Mouse (Mus musculus): ENCODE results near the gene Cobl. TPM values are rescaled to one million over a fixed set of nuclear protein-coding genes. Genes with fewer than 3 reads are reported as not detected.

Cobl gene
- polyA plus RNA-seq, 1 experiment from 2014 or later, result 11.6 TPM

DNA sequence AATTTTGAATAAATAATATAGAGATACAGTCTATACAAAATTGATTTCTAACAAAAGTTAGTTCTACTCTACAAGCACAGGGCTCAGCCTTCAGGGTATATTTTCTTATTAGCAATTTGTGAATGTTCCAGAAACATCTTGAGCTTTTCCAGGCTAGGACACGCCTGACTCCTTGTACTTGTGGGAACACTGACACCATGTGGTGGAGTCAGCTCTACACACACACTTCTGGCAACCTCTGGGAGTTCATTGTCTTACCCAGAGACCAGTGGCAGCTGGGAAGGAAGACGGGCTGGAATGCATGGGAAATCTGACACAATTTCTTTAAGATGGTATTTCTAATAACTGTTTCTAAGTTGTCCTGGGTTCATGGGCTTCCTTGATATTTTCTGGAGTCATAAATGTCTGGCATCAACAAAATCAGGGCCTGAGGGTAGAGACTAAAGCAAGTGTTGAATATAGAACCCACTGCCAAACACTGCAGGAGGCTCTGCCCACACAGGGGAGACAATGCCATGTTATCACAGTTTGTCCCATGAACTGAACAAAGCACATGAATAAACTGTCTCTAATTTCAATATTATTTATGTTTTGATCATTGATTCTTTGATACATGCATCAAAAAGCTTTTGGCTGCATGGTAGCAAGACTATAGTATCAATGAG, 105.3 kb downstream of the Cobl start:
- H3K4me3 ChIP-seq (ENCODE audit: low read depth, low read length), result no peak overlapping the region
- H3K36me3 ChIP-seq (ENCODE audit: control insufficient read depth, insufficient read depth, low read length), result no peaks in the 10 kb centered on the region
- ATAC-seq (replicated peaks; ENCODE audit: low FRiP score, low TSS enrichment, low read depth), result peak; percentile 89
- H3K4me2 ChIP-seq (ENCODE audit: low read length), result no peak overlapping the region
- H3K9ac ChIP-seq (ENCODE audit: low read length), result no peak overlapping the region
- H3K9me3 ChIP-seq (ENCODE audit: control insufficient read depth, low read length), result no peaks in the 10 kb centered on the region
- no peak overlapping the region for H3K27ac ChIP-seq (ENCODE audit: low read depth)
- H3K4me1 ChIP-seq (replicated peaks; ENCODE audit: control insufficient read depth, insufficient read depth, low read length), result peaks cover 9% of the 10 kb centered on the region
- WGBS, result 15% methylated on average over 2 of the region's 2 CpGs
- DNase-seq (ENCODE audit: low spot score), result peak; percentile 64
- H3K27me3 ChIP-seq (replicated peaks; ENCODE audit: control insufficient read depth, insufficient read depth, low read length), result no peaks in the 10 kb centered on the region

DNA sequence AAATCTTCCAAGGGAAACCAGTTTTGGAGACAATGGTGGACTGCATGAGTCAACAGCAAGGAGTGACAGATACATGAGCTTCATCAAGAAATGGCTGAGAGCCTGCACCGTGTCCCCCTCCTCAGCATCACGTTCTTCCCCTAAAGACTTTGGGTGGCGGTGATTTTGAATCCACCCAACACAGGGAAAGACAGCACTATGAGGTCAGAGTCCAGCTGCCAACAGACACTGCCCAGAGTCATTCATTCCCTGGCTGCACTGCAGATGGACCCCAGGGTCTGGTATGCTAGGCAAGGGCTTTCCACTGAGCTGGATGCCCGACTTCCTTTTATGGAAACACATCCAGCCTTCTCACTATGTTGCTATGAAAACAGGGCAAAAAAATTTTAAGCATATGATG, 106.2 kb downstream of the Cobl start:
- no peak overlapping the region; the same call in 1 of the 2 replicates for H3K27ac ChIP-seq (ENCODE audit: low read depth)
- WGBS, result 59% methylated on average over 4 of the region's 4 CpGs
- no peak for ATAC-seq (replicated peaks; ENCODE audit: low FRiP score, low TSS enrichment, low read depth)

GRCm38 (mm10) chr11:12355681-12356080, 109.1 kb downstream of the Cobl start:
- no peaks in the 10 kb centered on the region for H3K9me3 ChIP-seq (ENCODE audit: control insufficient read depth, low read length)
- H3K27ac ChIP-seq (ENCODE audit: low read depth), result no peak overlapping the region
- no peaks in the 10 kb centered on the region for H3K27me3 ChIP-seq (replicated peaks; ENCODE audit: control insufficient read depth, insufficient read depth, low read length)
- ATAC-seq (replicated peaks; ENCODE audit: low FRiP score, low TSS enrichment, low read depth), result no peak
- no peak overlapping the region for H3K4me3 ChIP-seq (ENCODE audit: low read depth, low read length)
- no peaks in the 10 kb centered on the region for H3K36me3 ChIP-seq (ENCODE audit: control insufficient read depth, insufficient read depth, low read length)
- H3K4me2 ChIP-seq (ENCODE audit: low read length), result no peak overlapping the region
- 72% methylated on average over 3 of the region's 3 CpGs for WGBS
- peaks cover 20% of the 10 kb centered on the region for H3K4me1 ChIP-seq (replicated peaks; ENCODE audit: control insufficient read depth, insufficient read depth, low read length)
- no peak overlapping the region for H3K9ac ChIP-seq (ENCODE audit: low read length)
- DNase-seq (ENCODE audit: low spot score), result no peak

More for the DNA sequence above, 106.2 kb downstream of the Cobl start:
- no peaks in the 10 kb centered on the region for H3K27me3 ChIP-seq (replicated peaks; ENCODE audit: control insufficient read depth, insufficient read depth, low read length)
- no peaks in the 10 kb centered on the region for H3K9me3 ChIP-seq (ENCODE audit: control insufficient read depth, low read length)
- no peaks in the 10 kb centered on the region for H3K36me3 ChIP-seq (ENCODE audit: control insufficient read depth, insufficient read depth, low read length)
- H3K4me3 ChIP-seq (ENCODE audit: low read depth, low read length), result no peak overlapping the region
- H3K4me2 ChIP-seq (ENCODE audit: low read length), result no peak overlapping the region
- H3K4me1 ChIP-seq (replicated peaks; ENCODE audit: control insufficient read depth, insufficient read depth, low read length), result peaks cover 9% of the 10 kb centered on the region
- H3K9ac ChIP-seq (ENCODE audit: low read length), result no peak overlapping the region
- DNase-seq (ENCODE audit: low spot score), result no peak

DNA sequence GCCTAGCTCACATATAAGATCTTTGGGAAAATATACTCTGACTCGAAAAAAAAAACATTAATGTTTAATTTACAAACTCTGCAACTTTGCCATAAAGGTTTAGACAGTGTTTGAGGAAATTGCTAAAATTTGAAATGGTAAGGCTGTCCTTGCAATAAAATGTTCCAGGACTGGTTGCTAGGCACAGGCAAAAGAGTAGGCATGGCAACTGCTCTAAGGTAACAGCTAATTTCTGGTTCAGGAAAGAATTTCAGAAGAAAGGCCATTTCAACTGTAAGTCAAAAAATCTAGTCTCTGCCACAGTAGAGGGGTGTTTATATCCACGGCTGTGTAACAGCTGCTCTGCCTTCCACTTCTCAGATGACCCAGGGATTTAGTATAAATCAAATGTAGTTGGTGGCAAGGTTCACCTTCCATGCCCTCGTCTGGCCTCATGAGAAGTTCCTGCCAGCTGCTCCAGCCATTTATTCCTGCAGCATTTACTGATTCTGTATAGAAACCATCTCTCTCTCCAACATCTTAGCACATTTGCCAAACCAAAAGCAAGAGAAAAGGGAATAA, 113.7 kb downstream of the Cobl start:
- H3K4me1 ChIP-seq (replicated peaks; ENCODE audit: control insufficient read depth, insufficient read depth, low read length), result peaks cover 11% of the 10 kb centered on the region; the same call in 1 of the 2 replicates
- no peak overlapping the region for H3K4me3 ChIP-seq (ENCODE audit: low read depth, low read length)
- no peak for DNase-seq (ENCODE audit: low spot score)
- H3K9me3 ChIP-seq (ENCODE audit: control insufficient read depth, low read length), result no peaks in the 10 kb centered on the region
- H3K27ac ChIP-seq (ENCODE audit: low read depth), result peak overlapping the region; percentile 48
- no peaks in the 10 kb centered on the region for H3K36me3 ChIP-seq (ENCODE audit: control insufficient read depth, insufficient read depth, low read length)
- ATAC-seq (replicated peaks; ENCODE audit: low FRiP score, low TSS enrichment, low read depth), result no peak
- H3K4me2 ChIP-seq (ENCODE audit: low read length), result no peak overlapping the region
- 32% methylated on average over 3 of the region's 3 CpGs for WGBS
- H3K9ac ChIP-seq (ENCODE audit: low read length), result no peak overlapping the region
- H3K27me3 ChIP-seq (replicated peaks; ENCODE audit: control insufficient read depth, insufficient read depth, low read length), result no peaks in the 10 kb centered on the region

DNA sequence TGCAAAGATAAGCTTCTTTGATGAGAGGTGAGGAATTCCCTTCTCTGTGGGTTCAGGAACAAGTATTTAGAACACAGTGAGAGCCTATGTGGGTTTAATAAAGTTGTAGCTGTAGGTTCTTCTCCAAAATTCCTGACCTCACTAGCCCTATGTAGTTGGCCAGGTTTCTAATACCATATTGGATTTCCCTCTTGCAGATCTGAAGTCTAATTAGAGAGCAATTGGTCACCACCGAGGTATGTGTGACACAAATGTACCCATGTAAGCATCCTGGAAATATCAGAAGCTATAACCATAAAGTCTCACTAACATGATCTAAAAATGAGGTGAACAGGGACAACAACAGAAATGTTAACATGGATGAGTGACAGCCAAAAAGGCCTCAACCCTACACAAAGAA, 114.7 kb downstream of the Cobl start:
- H3K4me3 ChIP-seq (ENCODE audit: low read depth, low read length), result no peak overlapping the region
- ATAC-seq (replicated peaks; ENCODE audit: low FRiP score, low TSS enrichment, low read depth) (no peak), DNase-seq (ENCODE audit: low spot score) (no peak)
- WGBS, result 76% methylated on average over 1 of the region's 1 CpGs
- H3K9me3 ChIP-seq (ENCODE audit: control insufficient read depth, low read length), result no peaks in the 10 kb centered on the region
- no peak overlapping the region for H3K4me2 ChIP-seq (ENCODE audit: low read length)
- no peaks in the 10 kb centered on the region for H3K36me3 ChIP-seq (ENCODE audit: control insufficient read depth, insufficient read depth, low read length)
- H3K27ac ChIP-seq (ENCODE audit: low read depth), result no peak overlapping the region
- no peaks in the 10 kb centered on the region for H3K27me3 ChIP-seq (replicated peaks; ENCODE audit: control insufficient read depth, insufficient read depth, low read length)
- H3K4me1 ChIP-seq (replicated peaks; ENCODE audit: control insufficient read depth, insufficient read depth, low read length), result peaks cover 11% of the 10 kb centered on the region; the same call in 1 of the 2 replicates
- no peak overlapping the region for H3K9ac ChIP-seq (ENCODE audit: low read length)

DNA sequence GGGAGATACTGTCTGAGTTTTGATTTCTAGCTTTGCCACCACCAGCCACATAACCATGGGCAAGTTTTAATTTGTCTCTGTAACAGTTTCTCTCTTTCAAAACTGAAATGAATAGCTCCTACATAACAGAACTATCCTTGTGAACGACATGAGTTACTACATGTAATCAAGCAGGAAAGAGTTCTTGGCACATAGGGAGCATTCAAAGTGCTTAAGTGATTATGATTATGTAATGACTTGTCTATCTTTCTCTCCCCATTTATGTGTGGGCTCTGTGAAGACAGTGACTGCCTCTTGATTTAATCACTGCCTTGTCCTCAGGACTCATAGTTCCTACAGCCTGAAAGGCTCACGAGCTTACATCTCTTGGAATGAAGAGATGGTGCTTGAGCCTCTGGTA, 118.3 kb downstream of the Cobl start:
- Histone ChIP-seq H3K9ac (ENCODE audit: low read length) (no peak overlapping the region), H3K4me2 (ENCODE audit: low read length) (no peak overlapping the region), H3K27ac (ENCODE audit: low read depth) (no peak overlapping the region), H3K36me3 (ENCODE audit: control insufficient read depth, insufficient read depth, low read length) (peaks cover 8% of the 10 kb centered on the region; the same call in 1 of the 2 replicates), H3K27me3 (replicated peaks; ENCODE audit: control insufficient read depth, insufficient read depth, low read length) (no peaks in the 10 kb centered on the region), H3K4me3 (ENCODE audit: low read depth, low read length) (no peak overlapping the region), H3K9me3 (ENCODE audit: control insufficient read depth, low read length) (no peaks in the 10 kb centered on the region), H3K4me1 (replicated peaks; ENCODE audit: control insufficient read depth, insufficient read depth, low read length) (peaks cover 6% of the 10 kb centered on the region; the same call in 1 of the 2 replicates)
- WGBS, result 74% methylated on average over 2 of the region's 2 CpGs
- ATAC-seq (replicated peaks; ENCODE audit: low FRiP score, low TSS enrichment, low read depth) (no peak), DNase-seq (ENCODE audit: low spot score) (no peak)

GRCm38 (mm10) chr11:12343686-12344085, 121.1 kb downstream of the Cobl start:
- Histone ChIP-seq H3K4me3 (ENCODE audit: low read depth, low read length) (no peak overlapping the region), H3K27me3 (replicated peaks; ENCODE audit: control insufficient read depth, insufficient read depth, low read length) (no peaks in the 10 kb centered on the region), H3K27ac (ENCODE audit: low read depth) (no peak overlapping the region), H3K4me1 (replicated peaks; ENCODE audit: control insufficient read depth, insufficient read depth, low read length) (no peaks in the 10 kb centered on the region; the same call in 1 of the 2 replicates), H3K4me2 (ENCODE audit: low read length) (no peak overlapping the region), H3K9ac (ENCODE audit: low read length) (no peak overlapping the region), H3K36me3 (ENCODE audit: control insufficient read depth, insufficient read depth, low read length) (peaks cover 8% of the 10 kb centered on the region; the same call in 1 of the 2 replicates), H3K9me3 (ENCODE audit: control insufficient read depth, low read length) (no peaks in the 10 kb centered on the region)
- DNase-seq (ENCODE audit: low spot score) (no peak), ATAC-seq (replicated peaks; ENCODE audit: low FRiP score, low TSS enrichment, low read depth) (no peak)
- WGBS, result 84% methylated on average over 4 of the region's 4 CpGs

DNA sequence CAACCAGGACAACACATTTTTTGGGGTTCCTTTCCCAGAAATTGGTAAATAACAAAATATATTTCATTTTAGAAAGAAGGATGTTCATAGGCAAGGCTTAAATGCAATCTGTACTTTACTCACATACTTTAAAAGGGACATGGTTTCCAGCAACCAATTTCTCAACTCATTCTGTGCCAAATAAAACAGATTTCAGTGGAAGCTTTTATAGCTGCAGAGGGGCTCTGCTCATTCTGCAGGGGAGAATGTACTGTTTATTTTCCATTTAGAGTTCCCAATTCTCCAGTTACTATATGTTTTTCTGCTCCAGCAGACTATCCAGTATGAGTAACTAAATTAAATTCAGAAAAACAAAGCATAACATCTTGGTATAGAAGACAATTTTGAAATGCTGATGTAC, 124.1 kb downstream of the Cobl start:
- DNase-seq (ENCODE audit: low spot score) (no peak), ATAC-seq (replicated peaks; ENCODE audit: low FRiP score, low TSS enrichment, low read depth) (no peak)
- H3K9me3 ChIP-seq (ENCODE audit: control insufficient read depth, low read length), result no peaks in the 10 kb centered on the region
- peaks cover 8% of the 10 kb centered on the region; the same call in 1 of the 2 replicates for H3K36me3 ChIP-seq (ENCODE audit: control insufficient read depth, insufficient read depth, low read length)
- no peaks in the 10 kb centered on the region; the same call in 1 of the 2 replicates for H3K4me1 ChIP-seq (replicated peaks; ENCODE audit: control insufficient read depth, insufficient read depth, low read length)
- H3K4me3 ChIP-seq (ENCODE audit: low read depth, low read length), result no peak overlapping the region
- no peak overlapping the region for H3K9ac ChIP-seq (ENCODE audit: low read length)
- no peaks in the 10 kb centered on the region for H3K27me3 ChIP-seq (replicated peaks; ENCODE audit: control insufficient read depth, insufficient read depth, low read length)
- no peak overlapping the region for H3K27ac ChIP-seq (ENCODE audit: low read depth)
- no peak overlapping the region for H3K4me2 ChIP-seq (ENCODE audit: low read length)

DNA sequence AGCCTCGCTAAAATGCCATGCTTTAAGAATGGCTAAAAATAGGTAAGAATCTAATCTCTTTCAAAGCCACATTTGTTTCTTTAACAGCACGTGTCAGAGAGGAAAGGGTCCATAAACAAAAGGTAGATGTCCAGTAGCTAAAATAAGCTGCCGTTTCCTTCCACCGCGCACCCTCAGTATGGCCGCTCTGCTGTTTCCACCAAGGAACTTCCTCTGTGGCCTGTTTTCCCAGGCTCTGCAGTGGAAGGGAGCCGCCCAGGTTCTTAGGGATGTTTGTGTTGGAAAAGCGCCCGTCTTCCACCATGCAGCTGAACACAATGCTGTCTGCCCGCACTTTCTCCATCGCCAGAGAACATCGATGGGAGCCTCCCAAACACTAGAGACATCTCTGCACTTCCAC, 128.6 kb downstream of the Cobl start:
- no peaks in the 10 kb centered on the region for H3K27me3 ChIP-seq (replicated peaks; ENCODE audit: control insufficient read depth, insufficient read depth, low read length)
- no peak overlapping the region for H3K4me2 ChIP-seq (ENCODE audit: low read length)
- WGBS, result 66% methylated on average over 12 of the region's 12 CpGs
- H3K36me3 ChIP-seq (ENCODE audit: control insufficient read depth, insufficient read depth, low read length), result no peaks in the 10 kb centered on the region
- H3K4me3 ChIP-seq (ENCODE audit: low read depth, low read length), result no peak overlapping the region
- peaks cover 10% of the 10 kb centered on the region; the same call in 1 of the 2 replicates for H3K4me1 ChIP-seq (replicated peaks; ENCODE audit: control insufficient read depth, insufficient read depth, low read length)
- DNase-seq (ENCODE audit: low spot score), result no peak
- H3K9me3 ChIP-seq (ENCODE audit: control insufficient read depth, low read length), result 0 out of 2 replicates have a peak, but pooled peaks cover 3% of the 10 kb centered on the region
- no peak overlapping the region for H3K27ac ChIP-seq (ENCODE audit: low read depth)
- ATAC-seq (replicated peaks; ENCODE audit: low FRiP score, low TSS enrichment, low read depth), result no peak
- H3K9ac ChIP-seq (ENCODE audit: low read length), result no peak overlapping the region
